Mouse (Mus musculus) T-cell, adult 2 months (primary cell): ENCODE data around the gene Rap1b.
A peak's percentile ranks its signal among the peaks of the same experiment; 100 is the strongest.

ENCODE experiments used
- DNase-seq: peaks from one replicate; pipeline ENCODE4 v3.0.0; 2022; ENCODE audit warnings: low spot score

Rap1b gene

GRCm38 (mm10) chr10:117818600-117818999 lies 27.2 kb downstream of the Rap1b start:
- no peak for DNase-seq

DNA sequence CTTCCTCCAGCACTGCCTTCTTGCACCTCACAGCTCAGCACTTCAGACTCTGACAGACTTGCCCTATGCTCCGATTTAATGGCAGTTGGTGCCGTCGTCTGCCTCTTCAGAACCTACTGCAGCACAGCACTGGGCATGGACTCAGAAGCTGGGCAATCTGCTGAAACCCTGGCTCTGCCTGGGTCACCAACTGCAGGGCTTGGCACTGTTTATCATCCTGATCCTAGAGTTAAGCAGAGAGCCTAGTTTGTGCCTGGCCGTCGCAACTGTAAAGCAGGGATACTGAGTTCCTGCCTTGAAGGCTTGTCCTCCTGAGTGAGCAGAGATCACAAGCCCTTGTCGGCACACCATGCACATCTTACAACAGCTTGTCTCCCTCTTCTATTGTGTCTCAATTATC lies 29.1 kb downstream of the Rap1b start:
- no peak for DNase-seq

DNA sequence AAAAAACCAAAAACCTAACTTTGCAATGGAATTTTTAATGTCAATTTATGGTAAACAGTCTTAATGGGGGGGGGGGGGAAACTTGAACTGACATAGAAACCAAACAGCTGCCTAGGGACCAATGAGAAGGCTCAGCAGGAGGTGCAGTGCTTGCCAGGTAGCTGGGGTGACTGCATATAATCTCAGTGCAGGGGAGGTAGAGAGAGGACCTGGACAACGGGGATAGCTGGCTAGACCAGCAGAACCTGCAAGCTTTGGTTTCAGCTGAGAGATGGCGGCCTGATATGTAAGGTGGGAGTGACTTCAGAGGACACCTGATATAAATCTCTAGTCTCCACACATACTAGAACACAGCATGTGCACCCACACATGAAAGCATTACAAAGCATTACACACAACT lies 33.3 kb downstream of the Rap1b start:
- no peak for DNase-seq

DNA sequence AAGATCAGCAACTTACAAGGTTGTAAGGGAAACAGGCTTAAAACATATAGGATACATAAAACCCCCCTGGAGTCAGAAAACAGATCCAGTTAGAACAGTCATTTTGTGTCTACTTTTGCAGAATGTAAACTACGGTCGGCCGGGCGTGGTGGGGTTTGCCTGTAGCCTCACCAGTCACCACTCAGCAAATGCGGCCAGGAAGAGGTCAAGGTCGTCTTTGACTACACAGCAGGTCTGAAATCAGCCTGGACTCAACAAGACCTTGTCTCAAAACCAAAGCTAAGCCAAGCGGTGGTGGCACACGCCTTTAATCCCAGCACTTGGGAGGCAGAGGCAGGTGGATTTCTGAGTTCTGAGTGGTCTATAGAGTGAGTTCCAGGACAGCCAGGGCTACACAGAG lies 34.3 kb downstream of the Rap1b start:
- DNase-seq = no peak

DNA sequence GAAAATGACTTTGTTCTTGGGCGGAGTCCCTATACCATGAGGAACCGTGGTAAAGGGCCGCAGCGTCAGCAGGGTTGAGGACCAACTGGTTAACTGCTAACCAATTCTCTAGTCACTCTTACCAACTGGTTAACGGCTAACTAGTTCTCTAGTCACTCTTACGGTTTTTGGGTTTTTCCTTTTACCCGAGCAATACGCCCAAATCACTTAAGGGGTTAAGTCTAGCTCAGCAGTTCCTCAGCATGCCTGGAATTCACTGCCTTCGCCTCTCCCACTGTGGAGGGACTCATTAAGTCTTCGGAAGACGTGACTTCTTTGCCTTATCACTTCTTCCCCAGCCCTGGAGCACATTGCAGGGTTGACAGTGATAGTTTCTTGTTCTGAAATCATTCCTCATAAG lies 35.3 kb downstream of the Rap1b start:
- no peak for DNase-seq

DNA sequence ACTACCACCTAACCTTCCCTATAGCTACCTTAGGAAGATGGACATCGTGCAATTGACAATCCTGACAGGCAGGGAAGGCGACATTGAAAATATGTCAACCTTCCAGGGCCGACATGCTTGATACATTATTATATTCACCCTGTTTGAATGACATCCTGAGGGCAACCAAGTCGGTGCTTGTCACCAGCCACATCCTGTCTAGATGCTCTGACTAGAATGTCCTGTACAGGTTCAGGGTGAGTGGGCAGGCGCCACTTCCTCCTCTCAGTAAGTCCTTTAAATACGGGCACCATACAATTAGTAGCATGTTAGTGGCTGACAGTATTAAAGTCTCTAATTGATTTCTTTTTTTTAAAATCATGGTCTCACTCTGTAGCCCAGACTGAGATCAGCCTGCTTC lies 37.8 kb downstream of the Rap1b start:
- DNase-seq = peak; percentile 74

DNA sequence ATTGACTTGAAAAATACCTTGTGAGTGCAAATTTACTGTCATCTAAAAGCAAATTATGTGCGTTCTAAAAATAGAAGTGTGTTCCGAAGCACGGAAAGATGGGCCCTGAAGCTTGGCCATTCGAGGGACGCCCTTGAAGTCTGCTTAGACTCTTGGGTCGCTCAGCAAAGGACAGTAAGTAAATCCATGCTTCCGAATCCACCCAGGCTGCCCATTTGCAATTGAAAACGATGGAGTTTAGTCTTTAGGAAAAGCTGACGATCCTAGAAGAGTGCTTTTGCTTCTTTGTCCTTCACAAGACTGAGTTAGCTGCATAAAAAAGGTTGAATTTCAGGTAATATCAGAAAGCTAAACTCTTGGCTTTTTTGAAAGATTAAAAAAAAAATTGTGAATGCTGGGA lies 39.9 kb downstream of the Rap1b start:
- no peak for DNase-seq

GRCm38 (mm10) chr10:117803870-117804850 lies 41.7 kb downstream of the Rap1b start:
- peak; percentile 49 for DNase-seq

DNA sequence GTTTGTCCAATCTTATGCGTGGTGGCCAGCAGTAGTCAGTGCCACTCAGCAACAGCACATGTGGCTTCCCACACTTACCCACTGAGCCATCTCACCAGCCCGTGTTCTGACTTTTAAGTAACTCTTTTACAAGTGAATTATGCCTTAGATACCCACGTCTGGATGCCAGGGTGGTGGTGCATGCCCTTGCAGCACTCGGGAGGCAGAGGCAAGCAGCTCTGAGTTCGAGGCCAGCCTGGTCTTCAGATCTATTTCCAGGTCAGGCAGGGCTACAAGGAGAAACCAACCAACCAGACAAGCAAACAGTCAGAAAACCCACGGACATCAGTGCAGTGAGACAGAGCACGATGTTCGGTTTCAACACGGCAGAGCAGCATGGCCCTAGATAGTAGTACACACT lies 43.9 kb downstream of the Rap1b start:
- no peak for DNase-seq

- DNase-seq = no peak
Observed at GRCm38 (mm10) chr10:117799806-117800205, 46.0 kb downstream of the Rap1b start.

GRCm38 (mm10) chr10:117798436-117799035 lies 47.3 kb downstream of the Rap1b start:
- DNase-seq = no peak

DNA sequence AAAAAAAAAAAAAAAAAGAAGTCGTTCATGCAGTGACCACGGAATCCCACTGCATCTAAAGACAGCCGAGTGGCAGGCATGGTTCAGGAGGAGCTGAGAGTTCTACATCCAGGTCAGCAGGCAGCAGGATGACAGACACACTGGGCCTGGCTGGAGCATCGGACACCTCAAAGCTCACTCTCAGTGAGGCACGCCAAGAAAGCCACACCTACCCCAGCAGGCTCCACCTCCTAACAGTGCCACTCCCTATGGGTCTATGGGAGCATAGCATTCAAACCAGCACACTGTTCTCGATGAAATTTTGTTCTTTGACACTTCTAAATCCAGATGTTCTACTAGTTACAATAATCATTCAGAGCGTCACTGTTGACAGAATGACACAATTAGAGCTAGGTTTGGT lies 48.2 kb downstream of the Rap1b start:
- no peak for DNase-seq

DNA sequence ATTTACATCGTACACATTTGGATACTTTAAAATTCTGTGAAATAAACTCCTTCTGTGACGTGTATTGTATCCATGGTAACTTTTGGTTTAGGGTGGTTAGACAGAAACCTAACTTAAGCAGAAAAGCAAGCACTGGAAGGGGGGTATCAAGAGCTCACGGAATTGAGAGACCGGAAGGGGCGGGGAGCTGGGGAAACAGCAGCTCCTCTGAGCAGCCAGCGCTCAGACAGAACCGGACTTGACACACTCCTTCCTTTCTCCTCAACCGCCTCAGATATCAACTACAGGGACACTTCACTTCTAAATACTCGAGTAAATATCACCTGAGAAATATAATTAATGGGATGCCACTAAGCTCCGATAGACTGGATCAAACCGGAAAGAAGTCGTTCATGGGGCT lies 48.7 kb downstream of the Rap1b start:
- DNase-seq = no peak

DNA sequence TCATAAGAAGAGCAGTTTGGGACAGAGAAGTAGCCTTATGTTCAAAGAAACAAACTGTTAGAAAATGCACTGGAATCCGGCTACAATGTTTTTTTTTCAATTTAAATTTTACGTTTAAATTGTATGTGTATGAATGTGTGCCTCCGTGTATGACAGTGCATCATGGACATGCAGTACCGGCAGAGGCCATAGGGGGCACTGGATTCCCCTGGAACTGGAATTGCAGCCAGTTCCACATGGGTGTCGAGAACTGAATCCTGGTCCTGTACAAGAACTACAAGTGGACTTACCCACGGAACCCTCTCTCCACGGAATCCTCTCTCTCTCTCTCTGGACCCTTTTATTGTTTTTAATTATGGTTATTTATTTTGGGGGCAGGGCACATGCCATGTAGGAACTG lies 49.7 kb downstream of the Rap1b start:
- DNase-seq = no peak

GRCm38 (mm10) chr10:117795206-117795605 lies 50.6 kb downstream of the Rap1b start:
- no peak for DNase-seq

DNA sequence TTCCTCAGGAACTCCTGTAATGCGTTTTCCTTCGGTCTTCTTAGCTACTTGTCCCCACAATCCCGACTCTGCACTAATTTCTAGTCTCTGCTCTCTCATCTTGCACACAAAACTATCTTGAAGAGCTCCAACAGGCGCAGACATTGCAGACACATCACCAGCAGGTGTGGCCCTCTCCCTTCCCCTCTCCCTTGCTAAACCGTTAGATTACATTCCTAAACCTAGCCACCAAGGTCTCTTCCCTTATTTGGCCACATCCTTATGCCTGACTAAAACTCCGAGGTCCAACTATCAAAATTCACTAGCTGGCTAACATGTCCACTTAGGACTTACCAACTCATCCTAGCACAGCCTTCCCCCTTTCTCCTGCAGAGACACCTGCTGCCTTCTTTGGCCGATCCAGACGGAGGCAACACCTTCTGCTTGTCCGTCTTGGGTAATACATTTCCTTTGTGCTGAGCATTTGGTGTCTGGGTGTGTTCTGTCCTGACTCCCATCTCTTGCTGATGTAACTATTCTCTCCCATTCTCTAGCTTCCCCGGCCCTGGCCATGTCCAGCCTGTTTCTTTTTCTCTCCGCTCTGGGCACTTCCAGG lies 52.3 kb downstream of the Rap1b start:
- DNase-seq = no peak

DNA sequence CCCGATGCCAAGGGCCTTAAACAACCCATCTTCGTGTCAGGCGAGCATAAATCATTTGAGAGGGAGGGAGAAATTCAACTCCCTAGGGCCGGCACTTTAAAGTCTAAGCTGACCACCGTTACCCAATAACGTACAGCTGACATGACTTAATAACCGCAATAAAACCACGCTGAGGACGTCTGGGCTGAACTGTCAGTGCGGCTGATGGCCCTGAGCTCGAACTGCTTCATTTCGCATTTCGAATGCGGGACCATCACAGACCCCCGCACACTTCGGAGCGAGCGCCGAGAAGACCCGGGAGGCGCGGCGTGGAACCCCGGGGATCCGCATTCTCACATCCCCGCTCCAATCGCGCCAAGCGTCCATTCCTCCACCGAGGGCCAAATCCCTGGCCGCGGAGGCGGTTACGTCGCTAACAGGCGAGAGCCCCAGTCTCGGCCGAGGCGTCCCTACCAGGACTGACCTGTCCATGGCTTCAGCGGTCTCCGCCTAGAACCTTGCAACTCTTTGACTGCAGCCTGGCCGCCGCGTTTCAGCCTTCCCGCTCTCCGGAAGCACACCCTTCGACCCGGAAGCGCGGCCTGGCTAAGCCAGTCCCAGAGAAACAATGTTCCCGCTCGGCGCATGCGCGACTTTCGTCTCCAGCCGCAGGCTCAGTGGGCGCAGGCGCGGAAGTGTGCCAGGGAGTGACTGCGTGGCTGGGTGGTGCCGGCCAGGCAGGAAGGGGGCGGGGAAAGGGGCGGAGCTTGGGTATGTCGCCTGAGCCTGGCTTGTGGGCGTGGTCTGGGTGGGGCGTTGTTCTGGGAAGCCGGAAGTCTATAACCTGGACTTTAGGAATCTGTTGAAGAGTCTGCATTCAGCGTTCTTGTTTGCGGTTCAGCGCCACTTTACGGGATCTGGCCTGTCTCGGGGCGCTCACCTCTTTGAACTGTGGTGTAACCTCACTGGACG lies 53.4 kb downstream of the Rap1b start, which contains the start of gene Nup107:
TSS of gene Nup107 (minus strand) at position 565 of the 951 bp plus-strand sequence.
- DNase-seq = peak; percentile 100

GRCm38 (mm10) chr10:117791171-117791470 lies 54.7 kb downstream of the Rap1b start:
- DNase-seq = no peak

DNA sequence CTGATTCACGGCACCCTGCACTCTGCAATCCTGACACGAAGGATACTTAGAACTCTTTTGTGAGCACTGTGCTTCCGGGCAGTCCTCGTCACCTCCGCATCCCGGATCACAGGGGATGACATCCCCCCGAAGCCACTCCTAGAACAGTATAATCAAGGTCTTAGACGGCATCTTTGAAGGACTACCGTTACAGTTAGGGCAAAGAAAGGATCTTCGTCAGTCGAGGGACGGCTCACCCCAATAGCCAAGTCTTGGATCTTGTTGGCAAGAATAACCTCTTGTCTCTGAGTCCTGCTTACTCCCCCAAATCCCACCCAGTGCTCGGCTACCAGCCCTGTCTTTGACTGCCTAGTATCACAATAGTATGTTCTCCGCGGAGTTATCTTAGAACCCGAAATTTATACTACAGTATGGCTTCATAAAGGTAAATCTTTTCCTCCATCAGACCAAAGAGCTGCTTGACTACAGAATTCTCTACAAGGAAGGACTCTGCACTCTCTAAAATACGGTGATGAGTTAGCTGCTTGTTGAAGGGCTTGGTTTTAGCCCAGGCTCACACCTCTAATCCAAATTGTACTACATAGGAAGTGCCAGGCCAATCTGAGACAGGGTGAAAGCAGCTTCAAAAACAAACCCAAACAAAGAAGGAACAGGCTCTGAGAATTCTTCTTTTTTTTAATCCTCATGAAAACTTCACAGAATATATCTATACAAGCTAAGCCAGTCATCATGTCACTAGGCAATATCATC lies 55.2 kb downstream of the Rap1b start:
- no peak for DNase-seq

DNA sequence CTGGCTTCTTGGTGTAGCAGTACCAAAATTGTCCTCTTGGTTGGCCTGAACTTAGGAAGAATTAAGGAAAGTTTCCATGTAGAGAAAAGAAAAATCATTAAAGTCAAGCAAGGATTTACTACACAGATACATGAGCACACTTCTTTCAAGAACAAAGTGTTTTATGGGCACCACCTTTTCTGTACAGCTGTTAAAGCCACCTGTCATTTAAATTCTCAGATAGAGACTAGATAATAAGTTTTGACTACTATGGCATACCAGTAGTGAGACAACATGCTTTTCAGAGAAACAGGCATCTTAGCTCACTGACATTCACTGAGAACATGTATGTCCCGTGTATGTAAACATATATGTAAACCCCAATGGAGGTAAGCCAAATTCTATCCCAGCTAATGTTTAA lies 55.8 kb downstream of the Rap1b start:
- no peak for DNase-seq

DNA sequence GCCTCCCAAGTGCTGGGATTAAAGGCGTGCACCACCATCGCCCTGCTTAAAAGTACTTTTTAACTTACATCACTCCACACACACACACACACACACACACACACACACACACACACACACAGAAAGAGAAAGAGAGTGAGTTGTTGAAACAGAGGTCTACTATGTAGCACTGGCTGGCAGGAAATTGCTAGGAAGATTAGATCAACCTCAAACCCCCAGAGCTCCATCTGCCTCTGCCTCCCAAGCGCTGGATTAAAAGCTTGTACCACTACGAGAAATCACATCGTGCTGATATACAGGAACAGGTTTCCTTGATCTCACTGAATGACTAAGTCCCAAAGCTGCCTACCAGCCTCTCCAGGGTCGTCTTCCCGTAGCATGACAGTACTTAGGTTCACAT lies 61.2 kb downstream of the Rap1b start:
- peak; percentile 68 for DNase-seq
